Mouse (Mus musculus): Measurements from ENCODE around the gene Smg5. TPM values are rescaled to one million over a fixed set of nuclear protein-coding genes. Genes with fewer than 3 reads are reported as not detected.
A peak's percentile ranks its signal among the peaks of the same experiment; 100 is the strongest.
"Not testable (repeated sequence)": the region's sequence is repeated elsewhere in the genome, so short reads cannot be mapped to it uniquely, and the experiment has no call there.

Gene Smg5
- polyA plus RNA-seq, 1 experiment from 2014 or later, result 34.7 TPM

DNA sequence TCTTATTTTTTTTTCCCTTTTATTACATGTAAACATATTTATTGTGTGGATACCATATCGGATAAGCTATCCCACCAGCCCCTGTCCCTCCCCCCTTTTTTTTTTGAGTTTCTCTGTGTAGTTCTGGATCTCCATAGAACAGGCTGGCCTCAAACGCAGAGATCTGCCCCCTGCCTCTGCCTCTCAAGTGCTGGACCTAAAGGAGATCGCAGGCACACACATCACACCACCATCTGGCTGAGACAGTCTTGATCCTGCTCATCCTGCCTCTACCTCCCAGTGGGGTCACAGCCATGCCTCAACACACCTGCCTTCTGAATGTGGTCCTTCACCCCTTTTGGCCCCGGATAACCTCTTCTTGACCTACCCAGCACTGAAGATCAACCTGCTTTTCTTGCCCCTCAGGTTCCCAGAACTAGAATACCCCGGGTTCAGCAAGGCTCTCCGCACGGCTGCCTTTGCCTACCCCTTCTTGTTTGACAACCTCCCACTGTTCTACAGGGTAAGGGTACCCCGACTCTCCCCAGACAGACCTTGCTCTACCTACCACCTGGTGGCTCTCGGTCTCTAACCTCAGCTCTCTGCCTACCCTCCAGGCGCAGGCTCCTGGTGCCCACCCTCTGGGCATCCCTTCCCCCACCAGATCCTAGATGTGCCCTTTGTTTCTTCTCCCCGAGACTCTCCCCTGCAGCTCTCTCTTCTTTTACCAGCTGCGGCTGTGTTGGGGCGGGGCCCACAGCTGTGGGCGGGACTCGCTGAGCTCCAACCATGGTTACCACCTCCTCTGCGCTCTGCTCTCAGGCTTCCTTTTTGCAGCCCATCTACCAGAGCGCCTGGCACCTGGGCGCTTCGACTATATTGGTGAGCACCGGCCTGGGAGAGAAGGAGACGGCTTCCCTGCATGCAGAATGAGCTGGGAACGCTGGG lies 45.6 kb downstream of the Smg5 start:
- H3K4me1 ChIP-seq (ENCODE audit: control insufficient read depth, insufficient read depth, low read length); H3K27ac ChIP-seq (ENCODE audit: low read length); H3K36me3 ChIP-seq (ENCODE audit: control insufficient read depth, insufficient read depth, low read length); H3K27me3 ChIP-seq (replicated peaks; ENCODE audit: control insufficient read depth, insufficient read depth, low read length); H3K9me3 ChIP-seq (ENCODE audit: control insufficient read depth, low read length): not testable (repeated sequence)
- Histone ChIP-seq H3K4me3 (ENCODE audit: low read length) (0 out of 2 replicates have a peak overlapping the region, but pooled peaks have one; percentile 16), H3K9ac (ENCODE audit: low read depth, low read length) (peak overlapping the region; percentile 29; the same call in 1 of the 2 replicates), H3K4me2 (ENCODE audit: low read depth, low read length) (0 out of 2 replicates have a peak overlapping the region, but pooled peaks have one; percentile 37)
- 8% methylated on average over 19 of the region's 22 CpGs for WGBS
- peak; percentile 91 for ATAC-seq

DNA sequence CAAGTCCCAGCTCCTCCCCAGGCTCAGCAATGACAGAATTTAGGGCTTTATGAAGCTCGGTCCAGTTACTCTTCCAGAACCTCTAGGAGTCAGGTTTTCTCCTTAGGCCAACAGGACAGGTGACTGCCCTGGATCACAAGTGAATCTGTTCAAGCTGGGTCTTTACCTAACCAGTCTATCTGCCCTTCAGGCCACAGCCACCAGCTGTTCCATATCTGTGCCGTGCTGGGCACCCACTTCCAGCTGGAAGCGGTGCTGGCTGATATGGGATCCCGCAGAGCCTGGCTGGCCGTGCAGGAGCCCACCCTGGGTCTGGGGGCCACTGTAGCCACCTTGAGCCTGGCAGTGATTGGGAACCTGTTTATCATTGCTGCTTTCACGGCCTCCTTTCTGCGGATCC lies 46.3 kb downstream of the Smg5 start:
- H3K9me3 ChIP-seq (ENCODE audit: control insufficient read depth, low read length); H3K4me2 ChIP-seq (ENCODE audit: low read depth, low read length); H3K27ac ChIP-seq (ENCODE audit: low read length); H3K4me3 ChIP-seq (ENCODE audit: low read length); H3K36me3 ChIP-seq (ENCODE audit: control insufficient read depth, insufficient read depth, low read length); H3K4me1 ChIP-seq (ENCODE audit: control insufficient read depth, insufficient read depth, low read length); H3K9ac ChIP-seq (ENCODE audit: low read depth, low read length); H3K27me3 ChIP-seq (replicated peaks; ENCODE audit: control insufficient read depth, insufficient read depth, low read length): not testable (repeated sequence)
- peak; percentile 12; the same call in 1 of the 2 replicates for ATAC-seq
- WGBS, result 15% methylated on average over 1 of the region's 7 CpGs

DNA sequence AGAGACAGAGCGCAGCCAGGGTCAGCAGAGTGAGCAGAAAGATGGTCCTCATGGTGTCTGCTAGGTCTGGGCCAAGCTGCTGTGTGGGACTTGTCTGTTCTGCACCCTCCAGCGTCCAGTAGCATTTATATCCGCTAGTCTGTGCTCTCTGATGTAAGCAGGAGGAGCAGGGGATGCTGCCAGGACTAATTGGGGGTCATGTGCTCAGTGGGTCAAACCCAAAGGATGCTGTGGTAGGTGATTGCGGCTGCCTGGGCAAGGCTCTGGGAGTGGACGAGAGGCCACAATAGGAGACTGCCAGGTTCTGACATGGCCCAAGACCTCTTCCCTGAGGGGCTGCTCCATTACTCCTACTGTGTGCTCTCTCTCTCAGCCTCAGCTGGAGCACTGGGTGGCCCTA lies 48.3 kb downstream of the Smg5 start, which contains the start of gene Bglap:
Gene Bglap, minus strand, starts transcription at position 101 of the 400 bp plus-strand sequence.
- Histone ChIP-seq H3K4me2 (ENCODE audit: low read depth, low read length) (no peak within 1 kb of the TSS), H3K27me3 (replicated peaks; ENCODE audit: control insufficient read depth, insufficient read depth, low read length) (0 out of 2 replicates have a peak, but pooled peaks cover 2% of the 10 kb centered on the region), H3K36me3 (ENCODE audit: control insufficient read depth, insufficient read depth, low read length) (no peaks in the 10 kb centered on the region), H3K4me1 (ENCODE audit: control insufficient read depth, insufficient read depth, low read length) (no peaks in the 10 kb centered on the region), H3K9ac (ENCODE audit: low read depth, low read length) (no peak within 1 kb of the TSS), H3K4me3 (ENCODE audit: low read length) (no peak within 1 kb of the TSS), H3K27ac (ENCODE audit: low read length) (no peak within 1 kb of the TSS), H3K9me3 (ENCODE audit: control insufficient read depth, low read length) (no peaks in the 10 kb centered on the region)
- 79% methylated on average over 5 of the region's 5 CpGs for WGBS
- ATAC-seq, result no peak

DNA sequence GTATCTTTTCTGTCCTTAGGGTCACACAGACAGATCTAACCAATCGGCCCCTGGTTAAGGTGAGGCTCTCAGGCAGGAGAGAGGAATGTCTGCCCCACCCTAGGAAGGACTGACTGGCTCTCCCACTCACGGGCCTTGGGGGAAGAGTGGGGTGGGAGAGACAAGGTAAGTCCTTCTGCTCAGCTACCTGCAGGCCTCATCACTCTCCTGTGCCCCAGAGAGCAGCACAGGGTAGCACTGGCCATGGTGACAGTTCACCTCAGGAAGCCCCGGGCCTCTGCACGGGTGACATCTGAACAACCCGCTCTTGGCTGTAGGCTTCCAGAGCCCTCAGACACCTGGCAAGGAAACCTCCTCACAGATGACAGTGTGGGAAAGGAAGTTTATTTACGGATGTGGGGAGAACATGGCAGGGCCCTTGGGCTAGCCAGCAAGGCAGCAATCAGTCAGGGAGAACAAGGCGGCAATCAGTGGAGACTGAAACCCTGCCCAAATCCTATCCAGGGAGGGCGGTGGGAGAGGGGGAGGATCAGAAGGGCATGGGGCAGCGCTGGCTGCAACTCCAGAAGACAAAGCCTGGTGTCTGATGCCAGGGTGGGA lies 57.8 kb downstream of the Smg5 start:
- Histone ChIP-seq H3K4me1 (ENCODE audit: control insufficient read depth, insufficient read depth, low read length) (no peaks in the 10 kb centered on the region), H3K36me3 (ENCODE audit: control insufficient read depth, insufficient read depth, low read length) (peaks cover 3% of the 10 kb centered on the region), H3K27me3 (replicated peaks; ENCODE audit: control insufficient read depth, insufficient read depth, low read length) (no peaks in the 10 kb centered on the region), H3K9me3 (ENCODE audit: control insufficient read depth, low read length) (no peaks in the 10 kb centered on the region; the same call in 1 of the 2 replicates), H3K4me2 (ENCODE audit: low read depth, low read length) (no peak overlapping the region), H3K9ac (ENCODE audit: low read depth, low read length) (no peak overlapping the region), H3K27ac (ENCODE audit: low read length) (no peak overlapping the region), H3K4me3 (ENCODE audit: low read length) (no peak overlapping the region)
- WGBS, result 82% methylated on average over 9 of the region's 9 CpGs
- ATAC-seq, result no peak

DNA sequence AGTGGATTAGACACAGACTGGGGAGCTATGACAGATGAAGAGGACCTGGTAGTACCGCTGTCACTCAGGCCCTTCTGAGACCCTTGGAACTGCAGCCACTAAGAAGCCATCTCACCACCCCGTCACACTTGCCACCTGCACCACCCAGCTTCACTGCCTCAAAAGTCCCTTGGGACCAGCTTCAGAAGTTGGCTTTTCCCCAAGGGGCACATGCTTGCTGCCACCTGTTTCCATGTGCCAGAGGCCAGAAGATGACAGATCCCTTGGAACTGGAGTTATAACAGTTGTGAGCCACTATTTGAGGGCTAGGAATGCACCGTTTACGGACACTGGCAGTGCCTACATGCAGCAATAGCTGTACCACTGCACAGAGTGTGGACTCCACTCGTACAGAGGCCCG lies 59.2 kb downstream of the Smg5 start:
- 97% methylated on average over 6 of the region's 6 CpGs for WGBS
- ATAC-seq, result no peak
- H3K9me3 ChIP-seq (ENCODE audit: control insufficient read depth, low read length), result no peaks in the 10 kb centered on the region; the same call in 1 of the 2 replicates
- peaks cover 3% of the 10 kb centered on the region for H3K36me3 ChIP-seq (ENCODE audit: control insufficient read depth, insufficient read depth, low read length)
- no peak overlapping the region for H3K9ac ChIP-seq (ENCODE audit: low read depth, low read length)
- H3K4me1 ChIP-seq (ENCODE audit: control insufficient read depth, insufficient read depth, low read length), result no peaks in the 10 kb centered on the region
- H3K4me2 ChIP-seq (ENCODE audit: low read depth, low read length), result no peak overlapping the region
- no peak overlapping the region for H3K4me3 ChIP-seq (ENCODE audit: low read length)
- no peak overlapping the region for H3K27ac ChIP-seq (ENCODE audit: low read length)
- H3K27me3 ChIP-seq (replicated peaks; ENCODE audit: control insufficient read depth, insufficient read depth, low read length), result no peaks in the 10 kb centered on the region

DNA sequence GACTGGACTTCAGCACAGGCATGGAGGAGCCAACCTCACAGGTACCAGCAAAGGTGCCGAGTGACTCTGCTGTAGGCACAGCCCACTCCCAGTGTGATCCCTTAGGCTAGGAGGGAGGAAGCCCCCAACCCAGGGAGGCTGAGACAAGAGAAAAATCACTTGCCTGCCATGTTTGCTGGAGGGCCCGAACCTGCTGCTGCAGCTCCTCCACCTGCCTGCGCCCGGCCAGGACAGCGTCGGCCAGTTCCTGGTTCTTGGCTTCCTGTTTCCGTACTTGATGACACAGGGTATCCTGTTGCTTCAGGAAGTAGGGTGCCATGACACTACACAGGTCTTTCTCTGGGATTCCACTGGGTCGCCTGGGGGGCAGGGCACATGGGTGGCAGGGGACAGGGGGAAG lies 59.7 kb downstream of the Smg5 start:
- ATAC-seq, result no peak
- peaks cover 3% of the 10 kb centered on the region for H3K36me3 ChIP-seq (ENCODE audit: control insufficient read depth, insufficient read depth, low read length)
- WGBS, result 87% methylated on average over 8 of the region's 8 CpGs

DNA sequence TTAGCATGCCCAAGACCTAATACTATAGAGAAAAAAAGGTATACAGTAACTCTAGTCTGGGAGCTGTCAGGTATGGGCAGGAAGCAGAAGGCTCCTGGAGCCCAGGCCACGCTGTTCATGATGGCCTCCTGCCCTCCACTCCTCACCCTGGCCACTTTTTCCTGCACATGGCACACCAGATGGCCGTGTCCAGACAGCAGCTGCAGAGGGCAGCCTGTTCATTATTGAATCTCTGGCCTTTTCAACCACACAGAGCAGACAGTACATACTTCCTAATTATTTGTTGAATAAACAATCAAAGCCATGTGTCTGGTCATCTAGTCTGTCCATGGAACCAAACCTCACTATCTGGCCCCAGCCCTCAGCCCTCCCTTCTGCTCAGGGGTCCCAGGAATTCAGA lies 62.6 kb downstream of the Smg5 start:
- WGBS, result 78% methylated on average over 2 of the region's 2 CpGs
- peaks cover 3% of the 10 kb centered on the region; the same call in 1 of the 2 replicates for H3K36me3 ChIP-seq (ENCODE audit: control insufficient read depth, insufficient read depth, low read length)
- no peak for ATAC-seq

More for the DNA sequence above, 59.7 kb downstream of the Smg5 start:
- Histone ChIP-seq H3K27me3 (replicated peaks; ENCODE audit: control insufficient read depth, insufficient read depth, low read length) (no peaks in the 10 kb centered on the region), H3K4me2 (ENCODE audit: low read depth, low read length) (no peak overlapping the region), H3K27ac (ENCODE audit: low read length) (no peak overlapping the region), H3K4me3 (ENCODE audit: low read length) (no peak overlapping the region), H3K9ac (ENCODE audit: low read depth, low read length) (no peak overlapping the region), H3K4me1 (ENCODE audit: control insufficient read depth, insufficient read depth, low read length) (no peaks in the 10 kb centered on the region), H3K9me3 (ENCODE audit: control insufficient read depth, low read length) (no peaks in the 10 kb centered on the region)

DNA sequence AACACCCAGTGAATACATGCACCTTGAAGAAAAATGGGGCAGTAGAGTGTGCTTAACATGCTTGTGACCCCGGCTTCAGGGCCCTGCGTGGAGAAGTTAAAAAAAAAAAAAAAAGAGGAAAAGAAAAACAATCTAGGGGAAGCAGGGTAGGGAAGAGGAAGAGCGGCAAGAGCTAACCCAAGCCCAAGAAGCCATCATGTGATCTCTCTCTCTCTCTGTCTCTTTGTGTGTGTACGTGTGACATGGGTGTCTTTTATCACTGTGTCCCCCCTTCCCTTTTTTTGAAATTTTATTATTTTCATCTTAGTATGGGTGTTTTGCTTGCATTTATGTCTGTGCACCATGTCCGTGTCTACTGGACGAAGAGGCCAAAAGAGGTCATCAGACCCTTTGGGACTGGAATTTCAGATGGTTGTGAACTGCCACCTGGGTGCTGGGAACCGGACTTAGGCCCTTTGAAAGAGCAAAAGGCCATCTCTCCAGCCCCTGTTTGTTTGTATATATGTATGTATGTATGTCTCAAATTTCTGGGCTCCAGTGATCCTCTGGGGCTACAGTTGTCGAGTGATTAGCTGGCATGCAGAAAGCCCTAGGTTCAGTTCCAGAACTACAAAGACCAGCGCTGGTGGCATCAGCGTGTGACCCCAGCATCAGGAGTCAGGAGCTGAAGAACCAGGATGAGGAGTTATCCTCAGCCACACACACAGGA lies 67.6 kb downstream of the Smg5 start:
- Histone ChIP-seq H3K36me3 (ENCODE audit: control insufficient read depth, insufficient read depth, low read length) (peaks cover 4% of the 10 kb centered on the region), H3K27me3 (replicated peaks; ENCODE audit: control insufficient read depth, insufficient read depth, low read length) (no peaks in the 10 kb centered on the region), H3K27ac (ENCODE audit: low read length) (no peak overlapping the region), H3K9ac (ENCODE audit: low read depth, low read length) (no peak overlapping the region), H3K4me1 (ENCODE audit: control insufficient read depth, insufficient read depth, low read length) (peaks cover 12% of the 10 kb centered on the region), H3K9me3 (ENCODE audit: control insufficient read depth, low read length) (no peaks in the 10 kb centered on the region), H3K4me3 (ENCODE audit: low read length) (no peak overlapping the region), H3K4me2 (ENCODE audit: low read depth, low read length) (no peak overlapping the region)
- 93% methylated on average over 10 of the region's 10 CpGs for whole genome bisulfite sequencing
- ATAC-seq, result no peak

More for the DNA sequence above, 62.6 kb downstream of the Smg5 start:
- Histone ChIP-seq H3K9ac (ENCODE audit: low read depth, low read length) (no peak overlapping the region), H3K27ac (ENCODE audit: low read length) (no peak overlapping the region), H3K9me3 (ENCODE audit: control insufficient read depth, low read length) (no peaks in the 10 kb centered on the region), H3K27me3 (replicated peaks; ENCODE audit: control insufficient read depth, insufficient read depth, low read length) (no peaks in the 10 kb centered on the region), H3K4me2 (ENCODE audit: low read depth, low read length) (no peak overlapping the region), H3K4me1 (ENCODE audit: control insufficient read depth, insufficient read depth, low read length) (no peaks in the 10 kb centered on the region), H3K4me3 (ENCODE audit: low read length) (no peak overlapping the region)

DNA sequence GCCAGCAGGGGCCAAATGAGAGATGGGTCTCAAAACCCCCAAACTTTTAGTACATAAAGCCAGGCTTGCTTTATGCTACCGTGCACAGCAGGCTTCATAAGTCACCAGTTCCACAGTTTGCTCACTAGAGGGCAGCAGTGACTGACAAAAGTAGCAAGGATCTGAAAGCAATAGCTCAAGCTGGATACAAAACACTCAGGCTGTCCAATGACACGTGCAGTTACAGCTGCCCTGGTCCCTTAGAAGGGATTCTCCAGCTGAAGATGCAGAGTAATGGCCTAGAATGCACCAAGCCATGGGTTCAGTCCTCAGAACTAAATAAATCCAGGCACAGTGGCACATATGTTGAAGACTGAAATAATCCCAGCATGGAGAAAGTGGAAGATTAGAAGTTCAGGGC lies 71.0 kb downstream of the Smg5 start:
- Histone ChIP-seq H3K4me1 (ENCODE audit: control insufficient read depth, insufficient read depth, low read length) (peaks cover 25% of the 10 kb centered on the region), H3K27me3 (replicated peaks; ENCODE audit: control insufficient read depth, insufficient read depth, low read length) (no peaks in the 10 kb centered on the region), H3K4me3 (ENCODE audit: low read length) (no peak overlapping the region), H3K9ac (ENCODE audit: low read depth, low read length) (no peak overlapping the region), H3K36me3 (ENCODE audit: control insufficient read depth, insufficient read depth, low read length) (peaks cover 4% of the 10 kb centered on the region), H3K27ac (ENCODE audit: low read length) (no peak overlapping the region), H3K4me2 (ENCODE audit: low read depth, low read length) (no peak overlapping the region), H3K9me3 (ENCODE audit: control insufficient read depth, low read length) (no peaks in the 10 kb centered on the region)
- 0% methylated on average over 2 of the region's 2 CpGs for WGBS
- no peak for ATAC-seq
